Mouse (Mus musculus): ENCODE results near the gene Htr3b.

The Htr3b gene

GRCm38 (mm10) chr9:48964587-48965040, at the start of gene Htr3b:
TSS of gene Htr3b (minus strand) at chr9:48964990.
- in situ Hi-C loops (cut with MboI, MseI) = no loop called here

GRCm38 (mm10) chr9:48999256-48999655, 34.5 kb upstream of the Htr3b start:
- in situ Hi-C loops (cut with MboI, MseI) = loop anchor here (25.0 kb wide), 1 partner anchor 512 kb away; the partner anchor contains the start of genes Gm5617, Rbm7 and Rexo2

GRCm38 (mm10) chr9:48995735-48996134, 30.9 kb upstream of the Htr3b start:
- in situ Hi-C loops (cut with MboI, MseI) = loop anchor here (25.0 kb wide), 1 partner anchor 508 kb away; the partner anchor contains the start of genes Gm5617, Rbm7 and Rexo2

GRCm38 (mm10) chr9:48994779-48995178, 30.0 kb upstream of the Htr3b start:
- in situ Hi-C loops (cut with MboI, MseI) = loop anchor here (5.0 to 25.0 kb wide), 2 partner anchors 48 to 507 kb away; partner anchors contain the start of genes Gm5617, Rbm7 and Rexo2

- in situ Hi-C loops (cut with MboI, MseI) = loop anchor here (5.0 to 25.0 kb wide), 2 partner anchors 51 to 504 kb away; partner anchors contain the start of genes Gm5617, Rbm7 and Rexo2
These were observed 26.9 kb upstream of the Htr3b start for GRCm38 (mm10) chr9:48991671-48992070.

GRCm38 (mm10) chr9:48987201-48988101, 22.7 kb upstream of the Htr3b start:
- in situ Hi-C loops (cut with MboI, MseI) = loop anchor here (25.0 kb wide), 1 partner anchor 500 kb away; the partner anchor contains the start of genes Gm5617, Rbm7 and Rexo2

- in situ Hi-C loops (cut with MboI, MseI) = loop anchor here (25.0 kb wide), 1 partner anchor 499 kb away; the partner anchor contains the start of genes Gm5617, Rbm7 and Rexo2
These were observed 21.9 kb upstream of the Htr3b start for GRCm38 (mm10) chr9:48986616-48987141.

GRCm38 (mm10) chr9:48985708-48986088, 20.9 kb upstream of the Htr3b start:
- in situ Hi-C loops (cut with MboI, MseI) = loop anchor here (25.0 kb wide), 1 partner anchor 498 kb away; the partner anchor contains the start of genes Gm5617, Rbm7 and Rexo2

- in situ Hi-C loops (cut with MboI, MseI) = loop anchor here (25.0 kb wide), 1 partner anchor 498 kb away; the partner anchor contains the start of genes Gm5617, Rbm7 and Rexo2
These were observed 20.3 kb upstream of the Htr3b start, which contains the start of gene Usp28 for GRCm38 (mm10) chr9:48984845-48985707. TSS of gene Usp28 (plus strand) at chr9:48985375.

- in situ Hi-C loops (cut with MboI, MseI) = loop anchor here (25.0 kb wide), 1 partner anchor 497 kb away; the partner anchor contains the start of genes Gm5617, Rbm7 and Rexo2
These were observed 19.6 kb upstream of the Htr3b start for GRCm38 (mm10) chr9:48984320-48984844.

GRCm38 (mm10) chr9:48983801-48984200, 19.0 kb upstream of the Htr3b start:
- in situ Hi-C loops (cut with MboI, MseI) = loop anchor here (25.0 kb wide), 1 partner anchor 496 kb away; the partner anchor contains the start of genes Gm5617, Rbm7 and Rexo2

GRCm38 (mm10) chr9:48981827-48982226, 17.0 kb upstream of the Htr3b start:
- in situ Hi-C loops (cut with MboI, MseI) = loop anchor here (25.0 kb wide), 1 partner anchor 495 kb away; the partner anchor contains the start of genes Gm5617, Rbm7 and Rexo2

- in situ Hi-C loops (cut with MboI, MseI) = loop anchor here (25.0 kb wide), 1 partner anchor 493 kb away; the partner anchor contains the start of genes Gm5617, Rbm7 and Rexo2
These were observed 16.0 kb upstream of the Htr3b start for GRCm38 (mm10) chr9:48980781-48981180.

- in situ Hi-C loops (cut with MboI, MseI) = loop anchor here (25.0 kb wide), 1 partner anchor 493 kb away; the partner anchor contains the start of genes Gm5617, Rbm7 and Rexo2
These were observed 15.6 kb upstream of the Htr3b start for GRCm38 (mm10) chr9:48980371-48980770.

- in situ Hi-C loops (cut with MboI, MseI) = loop anchor here (25.0 kb wide), 1 partner anchor 490 kb away; the partner anchor contains the start of genes Gm5617, Rbm7 and Rexo2
These were observed 12.0 kb upstream of the Htr3b start for GRCm38 (mm10) chr9:48976661-48977355.

GRCm38 (mm10) chr9:48972494-48972893, 7.7 kb upstream of the Htr3b start:
- in situ Hi-C loops (cut with MboI, MseI) = no loop called here

GRCm38 (mm10) chr9:48962131-48962530, 2.7 kb downstream of the Htr3b start:
- in situ Hi-C loops (cut with MboI, MseI) = no loop called here

- in situ Hi-C loops (cut with MboI, MseI) = no loop called here
These were observed 3.5 kb downstream of the Htr3b start for GRCm38 (mm10) chr9:48961314-48961713.

GRCm38 (mm10) chr9:48947565-48947964, 17.2 kb downstream of the Htr3b start:
- in situ Hi-C loops (cut with MboI, MseI) = no loop called here
